Mouse (Mus musculus) hindbrain, embryonic 10.5 days (tissue): ENCODE measurements around the gene Ythdf2. TPM values are rescaled to one million over a fixed set of nuclear protein-coding genes. Genes with fewer than 3 reads are reported as not detected.

Experiments
- DNase-seq: peaks from one replicate; pipeline ENCODE4 v3.0.0-alpha.2; 2017; ENCODE audit warnings: low spot score
- H3K27ac ChIP-seq: fragments of 300-500 bp; sonication (generic); 2 replicates; pipeline ENCODE4 v1.5.1; 2016; ENCODE audit warnings: mild to moderate bottlenecking, moderate library complexity
- H3K27me3 ChIP-seq: fragments of 300-500 bp; sonication (generic); 2 replicates; pipeline ENCODE4 v1.6.1; 2016; ENCODE audit warnings: mild to moderate bottlenecking; ENCODE audit not compliant: poor library complexity, insufficient read depth, severe bottlenecking
- H3K36me3 ChIP-seq: fragments of 300-500 bp; sonication (generic); 2 replicates; pipeline ENCODE4 v1.6.1; 2016; ENCODE audit warnings: mild to moderate bottlenecking, moderate library complexity
- H3K4me1 ChIP-seq: fragments of 300-500 bp; sonication (generic); replicated peaks from 2 replicates; pipeline ENCODE4 v1.6.1; 2016; ENCODE audit warnings: mild to moderate bottlenecking
- H3K4me3 ChIP-seq: fragments of 300-500 bp; sonication (generic); 2 replicates; pipeline ENCODE4 v1.5.1; 2016; ENCODE audit warnings: mild to moderate bottlenecking, moderate library complexity
- H3K9me3 ChIP-seq: fragments of 300-500 bp; sonication (generic); 2 replicates; pipeline ENCODE4 v1.6.1; 2016; ENCODE audit warnings: mild to moderate bottlenecking, moderate library complexity
- WGBS: fragments of 180-500 bp; shearing (Covaris S2); methylation state at CpG from one replicate; pipeline ENCODE4 v1.1.7; 2016; 5-methylcytosine and 5-hydroxymethylcytosine counted together
- polyA plus RNA-seq: library from polyadenylated mRNA; unstranded; fragments of >200 nt; fragmentation: Nextera tagmentation; extraction: Ambion mirVana; gene quantifications from 2 replicates; pipeline ENCODE4 v1.2.1, GENCODE M21; 2016

Ythdf2 gene
- polyA plus RNA-seq, 1 experiment from 2014 or later: 136 TPM

DNA sequence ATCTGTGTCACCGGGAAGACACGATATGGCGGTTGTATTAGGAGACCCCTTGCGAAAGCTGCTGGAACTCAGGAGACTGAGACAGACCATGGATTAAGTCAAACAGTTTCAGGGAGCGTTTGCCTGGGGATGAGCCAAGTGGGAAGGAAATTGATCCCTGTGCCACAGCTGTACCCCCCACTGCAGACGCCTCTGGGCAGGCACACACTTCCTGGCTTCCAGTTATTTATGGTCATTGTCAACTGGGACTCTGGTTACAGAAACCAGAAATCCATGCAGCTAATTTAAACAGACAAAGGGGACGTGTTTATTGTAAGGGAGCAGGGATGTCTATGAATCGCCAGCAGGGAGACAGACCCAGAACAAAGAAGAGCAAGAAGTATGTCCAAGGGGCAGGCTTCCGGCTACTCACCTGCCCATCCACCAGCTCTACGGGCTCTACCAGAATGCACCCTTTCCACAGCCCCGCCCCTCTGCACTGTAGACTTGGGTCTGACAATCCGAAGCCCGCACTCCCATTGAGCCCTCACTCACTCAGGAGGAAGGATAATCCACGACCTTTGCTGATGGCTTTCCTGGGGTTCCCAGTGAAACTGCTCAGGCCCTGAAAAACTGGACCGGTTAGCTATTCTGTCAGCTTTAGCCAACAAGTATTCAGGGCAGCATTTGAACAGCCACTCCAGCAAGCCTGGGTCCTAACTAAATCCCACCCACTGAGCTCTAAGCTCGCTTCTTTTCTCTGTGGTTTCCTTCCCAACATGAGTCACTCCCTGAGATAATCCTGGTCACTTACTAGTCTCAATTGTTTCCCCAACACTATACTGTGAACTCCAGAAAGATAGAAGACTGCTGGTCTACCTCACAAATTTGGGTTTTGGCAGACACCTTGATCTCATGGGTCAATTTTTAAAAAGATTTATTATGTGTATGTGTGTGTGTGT, 45.5 kb downstream of the Ythdf2 start:
- H3K4me3 ChIP-seq: no peak overlapping the region
- H3K27ac ChIP-seq: no peak overlapping the region; the same call in 1 of the 2 replicates
- no peak for DNase-seq
- no peaks in the 10 kb centered on the region for H3K9me3 ChIP-seq
- H3K27me3 ChIP-seq: no peaks in the 10 kb centered on the region
- H3K4me1 ChIP-seq: peaks cover 23% of the 10 kb centered on the region
- no peaks in the 10 kb centered on the region for H3K36me3 ChIP-seq
- 69% methylated on average over 16 of the region's 16 CpGs for WGBS

DNA sequence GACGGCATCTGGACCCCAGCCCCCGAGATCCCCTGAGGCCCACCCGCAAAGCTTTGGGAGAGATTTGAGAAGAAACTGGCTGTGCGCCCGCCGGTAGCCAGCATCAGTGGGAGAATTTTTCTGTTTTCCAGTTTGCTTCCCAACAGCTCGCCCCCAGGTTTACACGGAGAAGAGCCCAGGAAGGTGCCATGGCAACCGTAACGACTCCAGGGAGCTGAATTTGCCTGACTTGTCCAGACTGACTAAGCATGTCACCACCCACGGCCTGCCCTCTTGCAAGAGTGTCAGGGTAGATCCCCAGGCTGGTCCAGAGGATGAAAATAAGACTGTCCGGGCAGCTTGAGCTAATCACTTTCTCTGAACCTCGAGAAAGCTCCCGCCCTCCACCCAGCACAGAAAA, 46.4 kb downstream of the Ythdf2 start:
- WGBS: 58% methylated on average over 14 of the region's 14 CpGs

DNA sequence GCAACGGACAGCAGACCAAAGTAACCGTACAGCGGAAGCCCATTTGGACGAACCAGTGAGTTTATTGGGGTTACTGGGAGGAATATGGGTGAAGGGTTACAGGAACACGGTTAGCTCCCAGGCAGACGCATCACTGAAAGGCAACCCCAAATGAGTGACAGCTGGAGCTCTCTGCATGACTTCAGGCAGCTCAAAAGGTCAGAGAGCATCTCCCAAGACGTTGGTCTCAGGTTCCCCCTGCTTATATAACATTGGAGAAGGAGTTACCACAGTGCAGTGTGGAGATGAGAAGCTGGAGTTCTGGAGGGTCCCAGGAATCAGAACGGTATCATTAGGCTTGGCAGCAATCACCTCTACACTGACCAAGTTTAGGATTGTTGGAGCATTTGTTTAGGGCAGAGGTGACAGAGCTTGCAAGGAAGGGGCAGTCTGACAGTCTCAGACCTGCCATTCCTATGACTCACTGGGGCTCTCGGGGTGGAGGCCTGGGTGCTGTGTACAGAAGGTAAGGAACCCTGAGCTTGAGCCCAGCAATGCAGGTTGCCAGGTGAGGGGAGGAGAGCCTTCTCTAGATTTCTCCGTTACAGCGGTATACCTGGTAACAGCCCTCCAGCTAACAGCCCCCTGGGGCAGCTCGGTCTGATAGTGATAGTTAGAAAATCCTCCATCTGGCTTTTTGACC, 55.0 kb downstream of the Ythdf2 start:
- H3K27ac ChIP-seq: peak overlapping the region; percentile 29; the same call in 1 of the 2 replicates
- 52% methylated on average over 12 of the region's 12 CpGs for WGBS
- no peaks in the 10 kb centered on the region for H3K36me3 ChIP-seq
- DNase-seq: peak; percentile 23
- H3K4me3 ChIP-seq: no peak overlapping the region
- peaks cover 5% of the 10 kb centered on the region; the same call in 1 of the 2 replicates for H3K9me3 ChIP-seq
- H3K4me1 ChIP-seq: peaks cover 20% of the 10 kb centered on the region
- no peaks in the 10 kb centered on the region for H3K27me3 ChIP-seq

More for the DNA sequence above, 46.4 kb downstream of the Ythdf2 start:
- Histone ChIP-seq H3K4me1 (peaks cover 17% of the 10 kb centered on the region), H3K36me3 (no peaks in the 10 kb centered on the region), H3K9me3 (no peaks in the 10 kb centered on the region), H3K4me3 (no peak overlapping the region), H3K27ac (no peak overlapping the region), H3K27me3 (no peaks in the 10 kb centered on the region)
- DNase-seq: no peak

DNA sequence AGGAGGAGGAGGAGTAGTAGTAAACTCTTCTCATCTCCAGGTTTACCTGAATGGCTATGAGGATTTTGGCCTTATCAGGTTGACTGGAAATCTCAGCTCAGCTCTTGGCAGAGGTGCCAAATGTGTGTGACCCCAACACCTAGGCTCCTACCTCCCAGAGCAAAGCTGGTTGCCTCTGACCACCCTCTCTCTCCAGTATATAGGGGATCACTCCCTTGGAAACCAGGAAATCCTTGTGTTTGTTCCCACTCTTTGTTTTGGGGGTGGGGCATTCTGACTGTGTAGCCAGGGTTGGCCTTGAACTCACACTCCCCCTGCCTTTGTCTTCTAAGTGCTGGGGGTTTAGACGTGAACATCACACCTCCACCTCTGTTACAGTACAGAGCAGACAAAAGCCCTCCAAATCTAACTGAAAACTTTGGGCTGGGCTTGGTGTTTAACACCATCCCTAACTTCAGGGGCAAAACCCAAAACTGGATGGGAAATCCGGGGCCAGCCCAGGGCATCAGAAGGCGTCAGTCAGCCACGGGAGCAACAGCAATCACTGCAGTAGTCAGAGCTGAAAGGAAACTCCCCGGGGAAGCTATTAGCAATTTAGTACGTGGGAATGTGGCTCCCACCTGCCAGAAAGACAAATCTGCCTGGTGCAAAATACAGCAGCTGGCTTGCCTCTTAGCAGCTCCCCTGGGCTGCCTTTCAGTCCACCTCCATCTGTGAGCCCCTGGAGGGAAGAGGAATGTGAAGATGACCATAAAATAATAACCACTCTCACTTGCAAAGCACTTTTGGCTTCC, 57.0 kb downstream of the Ythdf2 start:
- H3K27me3 ChIP-seq: no peaks in the 10 kb centered on the region
- peaks cover 5% of the 10 kb centered on the region; the same call in 1 of the 2 replicates for H3K9me3 ChIP-seq
- peaks cover 20% of the 10 kb centered on the region for H3K4me1 ChIP-seq
- WGBS: 6% methylated on average over 6 of the region's 6 CpGs
- H3K36me3 ChIP-seq: no peaks in the 10 kb centered on the region
- no peak overlapping the region for H3K27ac ChIP-seq
- H3K4me3 ChIP-seq: no peak overlapping the region
- no peak for DNase-seq

DNA sequence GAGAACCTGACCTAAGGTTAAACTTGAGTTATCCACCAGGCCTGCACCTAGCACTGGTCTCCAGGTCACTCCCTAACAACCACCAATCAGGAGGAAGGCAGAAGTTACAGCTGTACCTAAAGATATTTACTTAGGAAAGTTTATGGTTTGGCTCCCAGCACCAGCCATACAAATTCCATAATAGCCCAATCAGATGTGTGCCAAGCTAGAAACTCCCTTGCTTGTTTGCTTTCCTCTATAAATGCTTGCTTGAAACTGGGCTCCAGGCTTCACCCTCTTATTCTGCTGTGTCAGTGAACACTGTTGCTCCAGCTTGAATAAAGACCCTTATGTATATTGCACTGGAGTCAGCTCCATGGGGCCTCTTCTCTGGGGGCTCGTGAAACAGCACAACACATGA, 60.4 kb downstream of the Ythdf2 start:
- H3K36me3 ChIP-seq: no peaks in the 10 kb centered on the region
- 79% methylated on average over 1 of the region's 1 CpGs for WGBS
- peaks cover 5% of the 10 kb centered on the region; the same call in 1 of the 2 replicates for H3K9me3 ChIP-seq
- no peak for DNase-seq
- no peak overlapping the region for H3K27ac ChIP-seq
- H3K4me1 ChIP-seq: peaks cover 13% of the 10 kb centered on the region
- no peak overlapping the region for H3K4me3 ChIP-seq
- H3K27me3 ChIP-seq: 0 out of 2 replicates have a peak, but pooled peaks cover 2% of the 10 kb centered on the region

DNA sequence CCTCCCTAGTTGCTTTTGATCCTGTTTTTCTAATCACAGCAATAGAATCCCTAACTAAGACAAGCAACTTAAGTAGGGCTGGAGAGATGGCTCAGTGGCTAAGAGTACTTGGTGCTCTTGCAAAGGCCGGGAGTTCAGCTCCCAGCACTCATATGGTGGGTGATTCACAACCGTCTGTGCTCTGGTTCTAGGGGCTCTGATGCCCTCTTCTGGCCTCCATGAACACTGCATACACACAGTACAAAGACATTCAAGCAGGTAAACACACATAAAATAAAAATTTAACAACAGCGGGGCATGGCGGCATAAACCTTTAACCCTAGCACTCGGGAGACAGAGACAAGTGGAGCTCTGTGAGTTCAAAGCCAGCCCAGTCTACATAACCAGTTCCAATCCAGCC, 65.9 kb downstream of the Ythdf2 start:
- Histone ChIP-seq H3K27me3 (peaks cover 55% of the 10 kb centered on the region), H3K4me3 (no peak overlapping the region), H3K4me1 (peaks cover 12% of the 10 kb centered on the region), H3K36me3 (no peaks in the 10 kb centered on the region), H3K27ac (no peak overlapping the region), H3K9me3 (0 out of 2 replicates have a peak, but pooled peaks cover 2% of the 10 kb centered on the region)
- 77% methylated on average over 5 of the region's 5 CpGs for WGBS
- DNase-seq: no peak

DNA sequence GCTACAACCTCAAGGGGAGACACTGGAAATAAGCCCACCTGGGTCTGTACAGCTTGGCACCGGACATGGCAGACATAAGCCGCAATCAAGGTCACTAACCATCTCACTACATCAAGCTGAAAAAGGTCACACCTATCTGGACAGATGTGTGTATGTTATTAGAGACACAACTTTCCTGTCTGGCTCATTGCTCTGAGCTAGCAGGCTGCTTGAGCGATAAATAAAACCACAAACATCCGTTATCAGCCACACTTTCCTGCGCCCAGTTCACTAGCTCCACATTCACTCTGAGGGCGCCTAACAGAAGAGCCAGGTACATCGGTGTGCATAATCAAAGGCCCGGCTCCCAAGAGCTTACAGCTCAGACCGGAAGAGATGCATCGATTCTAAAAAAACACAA, 67.0 kb downstream of the Ythdf2 start:
- DNase-seq: no peak
- 43% methylated on average over 10 of the region's 10 CpGs for WGBS
- H3K9me3 ChIP-seq: 0 out of 2 replicates have a peak, but pooled peaks cover 2% of the 10 kb centered on the region
- H3K4me1 ChIP-seq: peaks cover 12% of the 10 kb centered on the region
- H3K27me3 ChIP-seq: peaks cover 65% of the 10 kb centered on the region
- no peak overlapping the region for H3K27ac ChIP-seq
- peak overlapping the region; percentile 55; the same call in 1 of the 2 replicates for H3K4me3 ChIP-seq
- H3K36me3 ChIP-seq: no peaks in the 10 kb centered on the region

DNA sequence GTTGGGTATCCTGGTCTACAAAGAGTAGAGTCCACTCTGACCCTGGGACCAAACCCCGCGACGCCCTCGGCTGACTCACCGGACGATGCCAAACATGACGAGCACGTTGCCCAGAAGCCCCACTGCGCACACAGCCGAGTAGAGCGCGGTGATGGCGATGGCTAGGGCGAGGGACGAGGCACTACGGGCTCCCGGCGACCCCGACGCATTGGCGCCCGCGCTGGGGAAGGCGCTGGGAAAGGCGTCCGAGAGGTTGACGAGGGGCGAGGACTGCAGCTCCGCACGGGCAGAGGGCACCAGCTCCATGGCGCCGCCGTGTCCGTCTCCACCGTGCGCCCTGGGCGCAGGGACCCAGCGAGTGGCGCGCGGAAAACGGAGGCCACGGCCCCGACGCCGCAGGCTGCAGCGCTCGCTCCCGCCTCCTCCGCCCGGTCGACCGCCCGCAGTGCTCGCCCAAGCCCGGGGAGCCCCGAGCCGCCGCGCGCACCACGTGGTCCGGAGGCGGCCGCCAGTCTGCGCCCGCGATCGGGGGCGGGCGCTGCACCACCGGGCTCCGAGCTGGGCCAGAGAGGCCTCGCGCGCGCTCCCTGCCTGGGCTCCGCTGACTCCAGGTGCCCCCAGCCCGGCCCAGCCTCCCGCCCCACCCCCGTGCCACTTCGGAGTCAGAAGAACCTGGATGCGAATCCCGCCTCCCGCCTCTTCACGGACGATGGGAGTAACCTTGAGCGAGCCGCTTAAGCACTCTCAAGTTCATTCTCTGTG, 67.8 kb downstream of the Ythdf2 start, which contains the start of gene Oprd1:
Gene Oprd1, minus strand, starts transcription at position 407 of the 762 bp plus-strand sequence.
- H3K27me3 ChIP-seq: peaks cover 65% of the 10 kb centered on the region
- 0 out of 2 replicates have a peak within 1 kb of the TSS, but pooled peaks have one; percentile 8 for H3K27ac ChIP-seq
- no peaks in the 10 kb centered on the region for H3K36me3 ChIP-seq
- WGBS: under 1% methylated on average over 89 of the region's 89 CpGs
- peak within 1 kb of the TSS; percentile 55 for H3K4me3 ChIP-seq
- peaks cover 12% of the 10 kb centered on the region for H3K4me1 ChIP-seq
- H3K9me3 ChIP-seq: 0 out of 2 replicates have a peak, but pooled peaks cover 2% of the 10 kb centered on the region
- peak; percentile 44 for DNase-seq

DNA sequence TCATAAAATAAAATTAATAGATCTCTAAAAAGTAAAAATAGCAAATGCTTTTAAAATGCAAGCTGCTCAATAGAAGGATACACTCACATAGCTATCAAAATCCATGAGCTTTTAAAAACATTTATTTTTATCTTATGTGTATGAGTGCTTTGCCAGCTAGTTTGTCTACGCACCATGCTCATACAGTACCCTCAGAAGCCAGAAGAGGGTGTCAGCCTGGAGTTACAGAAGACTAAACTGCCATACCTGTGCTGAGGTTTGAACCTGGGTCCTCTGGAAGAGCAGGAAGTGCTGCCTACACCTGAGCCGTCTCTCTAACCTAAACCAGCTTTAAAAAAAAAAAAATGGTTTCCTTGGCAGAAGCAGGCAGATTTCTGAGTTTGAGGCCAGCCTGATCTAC, 73.5 kb downstream of the Ythdf2 start:
- no peak for DNase-seq

DNA sequence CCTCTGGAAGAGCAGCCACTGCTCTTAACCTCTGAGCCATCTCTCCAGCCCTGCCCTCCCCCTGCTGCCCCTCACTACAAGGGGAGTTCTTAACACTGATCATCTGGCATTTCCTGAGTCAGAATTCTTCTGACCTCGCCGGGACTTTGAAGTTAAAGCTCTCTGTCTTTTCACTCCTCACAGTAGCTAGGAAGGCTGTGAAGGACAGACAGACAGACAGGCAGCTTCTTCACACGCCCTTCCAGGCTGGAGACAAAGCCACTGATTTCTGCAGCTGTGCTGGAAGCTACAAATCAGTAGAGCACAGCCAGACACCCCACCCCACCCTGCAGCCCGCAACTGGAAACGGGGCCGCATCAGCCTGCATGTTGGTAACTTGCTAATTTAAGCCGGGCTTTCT, 75.1 kb downstream of the Ythdf2 start:
- H3K4me3 ChIP-seq: no peak overlapping the region
- H3K36me3 ChIP-seq: no peaks in the 10 kb centered on the region
- H3K4me1 ChIP-seq: no peaks in the 10 kb centered on the region; the same call in 1 of the 2 replicates
- no peak overlapping the region for H3K27ac ChIP-seq
- no peaks in the 10 kb centered on the region for H3K9me3 ChIP-seq
- H3K27me3 ChIP-seq: peaks cover 18% of the 10 kb centered on the region
- DNase-seq: no peak
- 83% methylated on average over 7 of the region's 7 CpGs for WGBS

More for the DNA sequence above, 73.5 kb downstream of the Ythdf2 start:
- Histone ChIP-seq H3K9me3 (no peaks in the 10 kb centered on the region), H3K27me3 (peaks cover 34% of the 10 kb centered on the region), H3K27ac (no peak overlapping the region), H3K4me1 (peaks cover under 1% of the 10 kb centered on the region), H3K4me3 (no peak overlapping the region), H3K36me3 (no peaks in the 10 kb centered on the region)
- WGBS: 88% methylated on average over 2 of the region's 2 CpGs
